Comparison of ENCODE assay signal across 8 mouse cellular contexts in the genomic region with DNA sequence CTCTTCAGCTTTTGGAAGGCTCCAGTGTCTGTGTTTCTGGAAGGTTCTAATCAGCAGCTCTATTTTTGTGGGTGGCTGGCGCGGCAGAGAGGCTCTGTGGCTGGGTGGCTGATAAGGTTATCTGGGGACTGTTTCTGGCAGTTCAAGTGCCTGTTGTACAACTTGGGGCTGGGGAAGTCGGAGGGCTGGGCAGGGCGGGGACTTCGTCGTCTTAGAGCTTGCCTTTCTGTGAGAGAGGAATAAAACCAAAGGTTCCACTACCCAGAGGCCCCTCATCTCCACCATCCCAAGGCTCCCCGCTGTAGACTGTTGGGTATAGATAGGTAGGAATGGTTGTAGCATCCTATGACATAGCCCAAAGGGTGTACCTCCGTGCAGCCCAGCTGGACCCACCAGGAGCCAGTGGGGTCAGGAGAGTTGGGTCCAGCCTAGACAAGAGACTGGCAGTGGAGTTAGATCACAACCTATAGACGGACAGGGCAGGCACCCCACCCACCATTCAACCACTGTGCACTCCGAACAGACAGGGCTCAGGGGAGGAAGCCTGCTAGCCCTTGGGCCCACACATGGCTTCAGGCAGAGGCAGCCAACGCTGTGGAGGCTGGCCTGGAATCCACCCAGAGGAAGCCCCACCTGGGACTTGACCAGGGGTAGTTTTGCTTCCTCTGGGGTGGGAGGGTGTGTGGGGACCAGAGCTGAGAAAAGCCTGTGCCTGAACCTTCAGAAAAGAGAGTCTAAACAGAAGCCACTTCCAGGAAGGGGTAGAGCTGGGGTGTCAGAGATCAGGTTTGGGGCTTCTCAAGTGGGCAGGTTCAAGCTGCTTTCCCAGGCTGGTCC.
DNase-seq lines count a peak whose midpoint lies in the region; ATAC-seq and TF ChIP-seq lines count a peak whose summit lies in the region.

No protein-coding gene starts in this region.

- H3K27ac ChIP-seq in gastrocnemius, adult 2 months: no peak overlapping the region
- peak overlapping the region; percentile 81 for H3K27ac ChIP-seq in olfactory bulb, adult 2 months (ENCODE audit: insufficient read depth, low read depth, low read length)

- peak; percentile 55 for ATAC-seq in activated CD4-positive, CD25-positive, alpha-beta regulatory T cell, adult 4 months

- no peak overlapping the region for H3K4me3 ChIP-seq in gastrocnemius, adult 2 months
- H3K4me3 ChIP-seq in olfactory bulb, adult 2 months (ENCODE audit: insufficient read depth, low read depth, low read length): no peak overlapping the region

- TF ChIP-seq CTCF in gastrocnemius, adult 2 months (IDR thresholded peaks at IDR 0.05): no peak
- TF ChIP-seq CTCF in olfactory bulb, adult 2 months (IDR thresholded peaks at IDR 0.05; ENCODE audit: insufficient read depth, low read depth, low read length): no peak

- no peak for TF ChIP-seq POLR2A in olfactory bulb, adult 2 months (IDR thresholded peaks at IDR 0.05; ENCODE audit: insufficient read depth, low read depth, low read length)

- peaks cover 29% of the 10 kb centered on the region for H3K4me1 ChIP-seq in olfactory bulb, adult 2 months (ENCODE audit: control insufficient read depth, insufficient read depth, low read length)

- intact Hi-C loops in gastrocnemius, adult 2 months (cut with DNase I): no loop called here
- intact Hi-C loops in gastrocnemius, postnatal 36 days (cut with DNase I): loop anchor here (5.0 kb wide), 1 partner anchor 80 kb away; no protein-coding TSS in a partner anchor
- intact Hi-C loops in heart, postnatal 10 days (cut with DNase I): loop anchor here (2.0 to 5.0 kb wide), 2 partner anchors 40 to 86 kb away; no protein-coding TSS in a partner anchor

- 61% methylated on average over 11 of the region's 11 CpGs for WGBS in olfactory bulb, adult 2 months

- peak; percentile 45 for DNase-seq in gastrocnemius, adult 2 months
- no peak for DNase-seq in gastrocnemius, postnatal 36 days
- peak; percentile 80 to 85 for DNase-seq in heart, postnatal 10 days
- no peak for DNase-seq in neural tube, embryonic 10.5 days (ENCODE audit: extremely low spot score, low spot score)
- no peak for DNase-seq in frontal cortex, adult 2 months (ENCODE audit: extremely low spot score in 1 of 2, low spot score in 1 of 2)
- DNase-seq in embryo, embryonic 10.5 days (ENCODE audit: low spot score): no peak

Comparison
In these comparisons a context has a peak if more than half of its experiments do, and no peak if none do; other contexts are left out.
1. DNase-seq: peak in gastrocnemius, adult 2 months (single experiment) and heart, postnatal 10 days (2 of 2); none in gastrocnemius, postnatal 36 days (0 of 2), neural tube, embryonic 10.5 days (single experiment), frontal cortex, adult 2 months (0 of 2) and embryo, embryonic 10.5 days (single experiment).